Mouse (Mus musculus) lung, postnatal 25 days (tissue): ENCODE data around the gene Cd72.
A peak's percentile ranks its signal among the peaks of the same experiment; 100 is the strongest.

Experiments used
- DNase-seq: peaks from one replicate; pipeline ENCODE4 v3.0.0; 2022; ENCODE audit warnings: low spot score

Cd72 gene

DNA sequence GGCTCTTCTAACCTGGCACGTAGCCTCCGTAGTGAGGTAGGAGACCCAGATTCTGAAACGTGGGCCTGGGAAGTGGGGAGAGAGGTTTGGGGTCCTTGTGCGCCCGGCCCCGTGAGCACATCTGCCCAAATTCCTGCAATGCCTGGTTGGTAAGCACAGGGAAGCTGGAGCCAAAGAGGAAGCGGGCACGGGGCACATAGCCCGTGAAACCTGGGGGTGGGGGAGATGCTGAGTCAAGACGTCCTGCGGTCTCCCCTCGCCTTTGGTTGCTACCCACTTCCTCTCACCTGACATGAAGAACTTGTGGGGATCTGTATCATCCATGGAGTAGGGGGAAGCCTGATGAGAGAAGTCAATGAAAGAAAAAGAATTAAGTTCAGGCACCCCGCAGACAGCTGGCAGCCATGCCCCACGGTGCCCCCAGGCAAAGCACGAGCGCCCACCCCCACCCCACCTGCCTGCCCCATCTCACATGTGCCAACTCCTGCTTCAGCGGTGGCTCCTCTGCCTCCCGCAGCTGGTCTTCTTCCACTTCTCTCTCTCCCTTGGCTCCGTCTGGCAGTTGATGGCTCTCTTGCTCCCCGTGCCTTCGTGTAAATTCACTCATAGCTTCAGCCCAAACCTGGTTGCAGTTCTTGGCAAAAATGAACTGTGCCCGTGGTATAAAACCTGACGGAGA is 26.8 kb downstream of the Cd72 start:
- DNase-seq = no peak

GRCm38 (mm10) chr4:43426487-43426886 is 27.9 kb downstream of the Cd72 start:
- DNase-seq = no peak

GRCm38 (mm10) chr4:43425648-43426380 is 28.6 kb downstream of the Cd72 start:
- DNase-seq = no peak

GRCm38 (mm10) chr4:43425197-43425596 is 29.2 kb downstream of the Cd72 start:
- DNase-seq = no peak

DNA sequence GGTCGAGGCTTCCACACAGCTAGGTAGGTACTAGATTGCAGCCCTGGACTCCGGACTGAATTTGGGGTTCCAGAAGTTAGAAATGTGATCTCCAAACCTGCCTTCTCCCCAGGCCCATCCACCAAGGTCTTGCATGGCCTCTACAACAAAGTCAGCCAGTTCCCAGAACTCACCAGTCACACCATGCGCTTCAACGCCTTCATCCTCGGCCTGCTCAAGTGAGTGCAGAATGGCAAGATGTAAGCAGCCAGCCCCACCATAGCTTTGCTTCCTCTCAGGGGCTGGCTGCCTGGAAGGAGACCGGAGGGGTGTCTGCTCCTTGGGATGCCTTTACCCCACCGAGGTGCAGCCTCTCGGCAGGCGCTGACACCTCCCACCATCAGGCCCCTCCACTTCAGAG is 30.4 kb downstream of the Cd72 start:
- DNase-seq = no peak

DNA sequence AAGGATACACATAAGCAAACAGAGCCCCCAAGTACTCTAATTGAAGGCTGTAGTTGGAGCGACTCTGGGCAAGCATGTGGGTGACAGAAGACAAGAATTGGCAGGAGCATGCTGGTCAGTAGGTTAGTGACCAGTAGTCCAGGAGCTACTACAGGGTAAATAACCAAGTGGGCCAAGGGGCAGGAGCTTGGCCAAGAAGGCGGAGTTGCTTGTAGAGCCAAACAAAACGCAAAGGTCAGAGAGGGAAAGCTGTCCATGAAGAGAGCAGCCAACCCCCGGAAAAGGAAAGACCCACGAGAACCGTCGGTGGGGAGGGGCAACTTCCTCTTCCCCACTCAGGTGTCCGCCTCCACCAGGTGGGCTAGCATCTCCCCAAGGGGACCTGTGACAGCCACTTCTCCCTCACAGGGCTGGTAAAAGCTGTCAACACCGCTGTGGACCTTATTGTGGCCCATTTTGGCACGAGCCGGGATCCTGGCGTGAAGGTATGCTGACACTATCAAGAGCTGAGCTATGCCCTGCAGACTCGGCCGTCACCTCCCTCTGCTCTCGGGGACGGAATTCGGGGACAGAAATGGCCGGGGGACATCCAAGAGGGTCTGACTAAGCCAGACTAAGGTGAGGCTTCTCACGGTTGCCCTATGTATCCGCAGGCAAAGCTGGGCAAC is 31.0 kb downstream of the Cd72 start:
- DNase-seq = no peak

DNA sequence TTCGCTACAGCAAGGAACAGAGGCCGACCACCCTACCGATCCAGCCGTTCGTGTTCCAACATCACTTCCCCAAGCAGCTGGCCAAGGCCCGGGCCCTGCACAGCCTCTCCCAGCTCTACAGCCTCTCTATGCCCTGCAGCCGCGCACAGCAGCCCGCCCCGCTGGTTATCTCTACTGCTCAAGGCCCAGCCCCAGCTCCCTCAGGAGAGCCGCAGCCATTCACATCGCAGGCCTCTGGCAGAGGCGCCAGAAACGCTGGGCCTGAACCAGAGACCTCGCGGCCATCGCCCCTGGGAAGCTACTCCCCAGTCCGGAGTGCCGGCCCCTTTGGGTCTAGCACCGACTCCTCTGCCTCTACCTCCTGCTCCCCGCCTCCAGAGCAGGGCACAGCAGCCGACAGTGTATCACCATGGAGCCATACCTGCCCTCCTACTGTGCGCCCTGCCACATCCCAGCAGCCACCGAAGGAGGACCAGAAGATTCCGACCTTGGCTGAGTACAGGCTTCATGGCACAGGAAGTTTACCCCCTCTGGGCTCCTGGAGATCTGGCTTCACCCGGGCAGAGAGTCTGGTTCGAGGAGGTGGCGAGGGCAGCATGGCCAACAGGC is 32.7 kb downstream of the Cd72 start:
- DNase-seq = no peak

- DNase-seq = peak; percentile 89
These were observed 34.1 kb downstream of the Cd72 start for GRCm38 (mm10) chr4:43420305-43420704.

DNA sequence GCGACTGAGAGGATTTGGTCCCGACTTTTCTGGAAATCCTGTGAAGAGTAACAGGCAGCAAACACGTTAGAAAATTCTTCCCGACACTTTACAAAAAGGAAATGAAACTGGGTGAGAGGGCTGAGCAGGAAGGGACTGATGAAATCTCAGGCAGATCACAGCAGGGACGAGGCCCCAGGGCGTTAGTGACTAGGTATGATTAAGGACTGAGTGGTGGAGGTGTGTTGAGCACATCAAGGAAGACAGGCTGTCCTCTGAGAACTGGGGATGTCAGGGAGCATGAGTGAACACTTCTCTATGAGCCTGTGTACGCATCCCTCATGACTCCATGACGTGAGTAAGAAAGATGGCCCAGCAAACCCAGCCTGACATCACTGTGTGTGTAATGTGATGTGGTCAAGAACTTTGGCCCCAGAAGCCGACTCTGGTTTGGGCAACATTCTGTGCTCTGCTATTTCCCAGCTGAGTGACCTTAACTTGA is 34.6 kb downstream of the Cd72 start:
- DNase-seq = peak; percentile 32

GRCm38 (mm10) chr4:43418973-43419656 is 35.3 kb downstream of the Cd72 start:
- no peak for DNase-seq

- DNase-seq = no peak
These were observed 36.0 kb downstream of the Cd72 start for GRCm38 (mm10) chr4:43418450-43418849.

- DNase-seq = no peak
These were observed 37.0 kb downstream of the Cd72 start for GRCm38 (mm10) chr4:43417269-43418062.

- DNase-seq = no peak
These were observed 38.3 kb downstream of the Cd72 start for GRCm38 (mm10) chr4:43416071-43416490.

DNA sequence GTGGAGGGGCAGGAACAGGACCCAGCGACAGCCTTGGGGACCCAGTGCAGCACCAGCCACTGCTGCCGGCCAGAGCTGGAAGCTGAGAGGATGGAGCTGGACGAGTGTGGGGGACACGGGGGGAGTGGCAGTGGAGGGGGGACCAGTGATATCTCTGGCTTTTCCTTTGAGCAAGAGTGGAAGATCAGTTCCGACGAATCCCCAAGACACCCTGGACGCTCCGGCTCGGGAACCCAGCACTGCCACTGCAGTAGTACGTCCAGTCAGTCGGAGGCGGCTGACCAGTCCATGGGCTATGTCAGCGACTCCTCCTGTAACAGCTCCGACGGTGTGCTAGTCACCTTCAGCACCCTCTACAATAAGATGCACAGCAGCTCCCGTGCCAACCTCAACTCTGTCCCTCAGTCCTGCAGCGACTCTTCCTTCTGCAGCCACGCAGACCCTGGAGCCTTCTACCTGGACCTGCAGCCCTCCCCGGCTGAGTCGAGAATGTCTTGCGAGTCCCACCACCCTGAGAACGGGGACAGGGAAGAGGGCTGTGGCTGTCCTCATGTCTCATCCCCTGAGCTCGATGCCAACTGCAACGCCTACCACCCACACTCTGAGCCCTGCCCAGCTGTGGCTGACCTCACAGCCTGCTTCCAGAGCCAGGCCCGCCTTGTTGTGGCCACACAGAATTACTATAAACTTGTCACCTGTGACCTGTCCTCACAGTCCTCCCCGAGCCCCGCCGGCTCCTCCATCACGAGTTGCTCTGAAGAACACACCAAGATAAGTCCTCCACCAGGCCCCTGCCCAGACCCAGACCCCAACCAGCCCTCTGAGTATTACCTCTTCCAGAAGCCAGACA is 39.0 kb downstream of the Cd72 start:
- DNase-seq = no peak

DNA sequence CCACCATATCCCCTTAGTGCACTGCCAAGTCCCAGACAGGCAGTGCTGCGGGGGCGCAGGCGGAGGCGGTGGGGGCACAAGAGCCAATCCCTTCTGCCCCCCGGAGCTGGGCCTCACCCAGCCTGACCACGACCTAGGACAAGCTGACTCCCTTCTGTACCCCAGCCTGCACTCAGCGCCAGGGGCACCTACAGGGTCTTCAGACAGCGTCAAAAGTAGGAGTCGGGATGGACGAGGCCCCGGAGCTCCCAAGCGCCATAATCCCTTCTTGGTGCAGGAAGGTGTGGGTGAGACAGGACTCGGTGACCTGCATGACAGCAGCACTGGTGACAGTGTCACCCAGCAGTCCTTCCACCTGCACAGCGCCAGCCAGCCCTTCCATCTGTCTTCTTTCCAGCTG is 39.7 kb downstream of the Cd72 start:
- no peak for DNase-seq

DNA sequence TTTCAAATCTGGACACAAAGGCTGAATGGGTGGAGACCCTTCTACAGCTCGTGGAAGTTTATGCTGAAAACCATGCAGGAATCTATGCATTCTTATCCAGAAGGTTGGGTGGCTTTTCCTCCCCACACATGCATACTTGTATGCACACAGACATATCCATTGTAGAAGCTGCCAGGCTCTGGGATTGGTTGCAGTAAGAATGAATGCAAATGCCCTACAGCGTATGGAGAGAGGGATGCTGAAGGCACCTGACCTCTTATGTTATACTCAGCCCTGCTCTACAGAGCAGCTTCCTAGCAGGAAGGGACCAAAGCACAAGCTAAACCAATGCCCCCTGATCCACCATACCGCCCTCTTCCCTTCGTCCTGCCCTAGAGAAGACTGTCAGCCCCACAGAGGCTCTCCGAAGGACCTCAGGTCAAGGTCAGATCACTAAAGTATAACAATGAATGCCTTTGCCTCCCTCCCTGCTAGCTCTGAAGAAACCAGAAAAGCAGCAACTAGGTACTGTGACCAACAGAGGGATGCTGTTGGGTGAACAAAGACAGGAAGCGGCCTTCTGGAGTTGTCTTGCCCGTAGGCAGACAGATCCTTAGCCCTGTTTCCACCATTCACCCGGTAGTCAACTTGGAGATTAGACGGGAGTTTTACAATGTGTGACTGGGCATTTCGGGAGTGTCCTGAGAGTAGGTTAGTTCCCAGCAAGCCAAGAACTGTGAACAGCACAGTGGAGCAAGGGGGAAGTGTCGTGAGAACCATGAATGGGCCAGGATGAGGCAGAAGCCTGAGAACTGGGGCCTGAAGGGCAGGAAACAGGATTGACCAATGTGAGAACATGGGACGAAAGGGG is 47.1 kb downstream of the Cd72 start:
- DNase-seq = no peak

DNA sequence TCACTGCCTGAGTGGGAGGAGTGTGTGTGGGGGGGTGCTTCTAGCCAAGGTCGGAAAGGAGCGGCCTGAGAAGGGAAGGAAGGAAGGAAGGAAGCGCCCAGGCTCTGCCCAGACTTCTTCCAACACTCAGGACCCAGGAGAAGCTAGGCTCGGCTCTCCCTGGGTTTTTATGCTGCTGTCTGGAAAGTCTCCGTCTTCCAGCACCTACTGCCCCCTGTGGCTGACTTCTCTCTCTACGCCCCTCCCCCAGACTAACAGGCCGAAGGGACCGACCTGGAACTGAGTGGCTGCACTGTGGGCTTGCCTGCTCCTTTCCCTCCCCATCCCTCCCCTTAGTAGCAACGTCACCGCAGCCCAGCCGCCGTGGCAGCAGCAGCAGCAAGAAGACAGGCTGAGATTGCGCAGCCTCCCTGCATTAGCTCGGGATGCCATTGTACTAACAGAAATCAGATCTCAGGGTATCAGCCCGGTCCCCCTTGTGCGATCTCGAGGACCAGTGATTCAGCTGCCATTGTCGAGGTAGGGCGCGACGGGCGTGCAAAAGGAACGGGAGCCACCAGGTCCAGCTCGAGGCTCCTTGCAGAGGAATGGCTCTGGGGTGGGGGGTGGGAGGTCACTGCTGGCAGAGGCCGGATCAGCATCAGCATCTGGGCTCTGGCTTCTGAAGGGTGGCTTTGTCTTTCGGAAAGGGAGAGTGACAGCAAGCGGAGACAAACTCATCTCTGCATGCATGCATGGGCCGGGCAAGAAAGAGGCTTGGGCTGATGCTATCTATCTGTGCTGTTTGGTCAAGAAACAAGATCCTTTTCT is 48.1 kb downstream of the Cd72 start:
- peak; percentile 91 for DNase-seq

GRCm38 (mm10) chr4:43404697-43405096 is 49.7 kb downstream of the Cd72 start:
- no peak for DNase-seq
